Mouse (Mus musculus): ENCODE measurements at regions not wholly inside any gene's neighbourhood (a gene's known extent, or its start where the extent isn't known, plus 50 kb on each side); places are given as distances from the start of the nearest gene placed in this dataset.

DNA sequence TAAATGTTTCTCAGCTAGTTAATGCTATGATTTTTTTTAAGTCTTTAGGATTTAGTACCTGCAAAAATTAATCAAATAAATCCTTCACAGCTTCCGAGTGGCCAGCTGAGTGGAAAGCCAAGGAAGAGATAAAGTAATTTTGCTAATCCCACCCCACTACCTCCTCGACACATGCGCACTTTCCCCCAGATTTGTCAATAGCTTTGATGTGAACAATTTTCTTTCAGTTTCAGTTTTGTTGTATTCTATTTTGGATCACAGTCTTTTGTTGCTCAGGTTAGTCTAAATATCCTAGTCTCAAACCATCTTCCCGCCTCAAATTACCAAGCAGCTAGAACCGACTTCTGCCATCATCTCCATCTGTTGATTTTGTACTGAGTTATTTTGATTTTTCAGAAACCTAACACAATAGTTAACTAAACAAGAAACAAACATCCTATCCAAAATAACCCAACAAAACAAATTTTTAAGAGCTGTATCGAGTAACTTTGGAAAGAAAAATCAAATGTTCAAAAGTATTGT lies 141.4 kb upstream of the Tbx18 start:
- H3K4me2 ChIP-seq (ENCODE audit: low read length): no peak overlapping the region
- WGBS: 85% methylated on average over 6 of the region's 6 CpGs
- H3K27me3 ChIP-seq (ENCODE audit: control insufficient read depth, insufficient read depth, low read depth, low read length): no peaks in the 10 kb centered on the region
- ATAC-seq: no peak
- H3K36me3 ChIP-seq (ENCODE audit: control insufficient read depth, insufficient read depth, low read length): no peaks in the 10 kb centered on the region
- H3K9me3 ChIP-seq (replicated peaks; ENCODE audit: control insufficient read depth, low read length, poor library complexity, severe bottlenecking): no peaks in the 10 kb centered on the region
- H3K4me1 ChIP-seq (ENCODE audit: control insufficient read depth, insufficient read depth, low read length): no peaks in the 10 kb centered on the region
- H3K4me3 ChIP-seq (ENCODE audit: low read depth, low read length): no peak overlapping the region
- H3K27ac ChIP-seq (ENCODE audit: low read length): no peak overlapping the region
- no peak overlapping the region for H3K9ac ChIP-seq (ENCODE audit: low read depth, low read length)

DNA sequence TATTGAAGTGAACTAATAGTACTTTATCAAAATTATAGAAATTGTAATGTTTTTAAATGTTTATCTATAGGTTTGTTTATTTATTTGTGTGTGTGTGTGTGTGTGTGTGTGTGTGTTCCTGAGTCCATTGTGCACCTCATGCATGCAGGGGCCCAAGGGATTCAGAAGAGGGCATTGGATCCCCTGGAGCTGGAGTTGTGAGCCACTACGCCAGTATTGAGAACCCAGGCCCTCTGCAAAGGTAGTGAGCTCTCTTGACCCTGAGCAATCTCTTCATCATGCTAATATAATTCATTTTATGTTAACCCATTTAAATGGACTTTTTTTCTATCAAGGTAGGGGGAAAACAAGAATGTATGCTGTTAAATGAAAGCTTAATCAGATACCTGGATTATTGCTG lies 151.5 kb upstream of the Tbx18 start:
- Histone ChIP-seq H3K4me2 (ENCODE audit: low read length) (no peak overlapping the region), H3K4me1 (ENCODE audit: control insufficient read depth, insufficient read depth, low read length) (no peaks in the 10 kb centered on the region), H3K27ac (ENCODE audit: low read length) (no peak overlapping the region), H3K4me3 (ENCODE audit: low read depth, low read length) (no peak overlapping the region), H3K27me3 (ENCODE audit: control insufficient read depth, insufficient read depth, low read depth, low read length) (no peaks in the 10 kb centered on the region), H3K9ac (ENCODE audit: low read depth, low read length) (no peak overlapping the region), H3K9me3 (replicated peaks; ENCODE audit: control insufficient read depth, low read length, poor library complexity, severe bottlenecking) (no peaks in the 10 kb centered on the region), H3K36me3 (ENCODE audit: control insufficient read depth, insufficient read depth, low read length) (no peaks in the 10 kb centered on the region)
- WGBS: 69% methylated on average over 1 of the region's 1 CpGs
- ATAC-seq: no peak

DNA sequence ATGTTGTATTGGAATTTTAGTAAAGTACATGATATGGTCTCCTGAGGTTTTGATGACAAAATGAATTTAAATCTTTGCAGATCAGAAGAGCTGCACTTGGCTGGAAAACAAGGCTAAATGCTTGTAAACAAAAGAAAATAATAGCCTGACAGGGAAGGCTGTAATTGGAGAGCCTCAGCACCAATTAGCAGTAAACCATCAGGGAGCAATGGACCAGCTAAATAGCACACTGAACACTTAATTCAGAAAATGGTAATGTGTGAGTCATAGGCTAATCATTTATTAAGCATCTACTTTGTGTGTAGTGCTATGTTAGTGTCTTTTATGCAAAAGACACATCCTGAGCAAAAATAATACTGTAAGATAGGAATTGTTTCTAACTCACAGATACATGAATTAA lies 152.0 kb upstream of the Tbx18 start:
- Histone ChIP-seq H3K9me3 (replicated peaks; ENCODE audit: control insufficient read depth, low read length, poor library complexity, severe bottlenecking) (no peaks in the 10 kb centered on the region), H3K27ac (ENCODE audit: low read length) (no peak overlapping the region), H3K4me3 (ENCODE audit: low read depth, low read length) (no peak overlapping the region), H3K27me3 (ENCODE audit: control insufficient read depth, insufficient read depth, low read depth, low read length) (no peaks in the 10 kb centered on the region), H3K9ac (ENCODE audit: low read depth, low read length) (no peak overlapping the region), H3K4me2 (ENCODE audit: low read length) (no peak overlapping the region), H3K36me3 (ENCODE audit: control insufficient read depth, insufficient read depth, low read length) (no peaks in the 10 kb centered on the region), H3K4me1 (ENCODE audit: control insufficient read depth, insufficient read depth, low read length) (no peaks in the 10 kb centered on the region)
- ATAC-seq: no peak

DNA sequence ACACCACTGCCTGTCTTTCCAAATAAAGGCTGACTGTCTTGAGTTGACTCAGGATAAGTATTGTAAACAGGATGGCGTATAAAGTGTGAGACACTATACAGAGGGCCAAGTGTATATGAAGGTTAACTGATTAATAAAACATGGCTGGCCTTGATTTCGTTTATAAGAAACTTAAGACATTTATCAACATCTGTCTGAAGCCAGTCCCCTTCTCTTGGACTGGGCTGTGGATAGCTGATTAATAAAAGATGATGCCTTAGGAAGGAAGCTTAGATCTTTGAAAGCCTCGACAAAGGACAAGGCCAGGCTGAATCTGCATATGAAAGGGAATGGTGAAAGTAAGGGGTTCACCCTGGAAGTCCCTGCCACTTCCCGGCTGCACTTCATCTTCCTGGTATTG lies 163.0 kb upstream of the Tbx18 start:
- H3K27me3 ChIP-seq (ENCODE audit: control insufficient read depth, insufficient read depth, low read depth, low read length): no peaks in the 10 kb centered on the region
- H3K9ac ChIP-seq (ENCODE audit: low read depth, low read length): no peak overlapping the region
- WGBS: 14% methylated on average over 4 of the region's 4 CpGs
- no peaks in the 10 kb centered on the region for H3K9me3 ChIP-seq (replicated peaks; ENCODE audit: control insufficient read depth, low read length, poor library complexity, severe bottlenecking)
- H3K36me3 ChIP-seq (ENCODE audit: control insufficient read depth, insufficient read depth, low read length): no peaks in the 10 kb centered on the region
- no peak overlapping the region for H3K27ac ChIP-seq (ENCODE audit: low read length)
- H3K4me3 ChIP-seq (ENCODE audit: low read depth, low read length): no peak overlapping the region
- H3K4me1 ChIP-seq (ENCODE audit: control insufficient read depth, insufficient read depth, low read length): no peaks in the 10 kb centered on the region; the same call in 1 of the 2 replicates
- H3K4me2 ChIP-seq (ENCODE audit: low read length): no peak overlapping the region
- peak; percentile 76; the same call in 1 of the 2 replicates for ATAC-seq

DNA sequence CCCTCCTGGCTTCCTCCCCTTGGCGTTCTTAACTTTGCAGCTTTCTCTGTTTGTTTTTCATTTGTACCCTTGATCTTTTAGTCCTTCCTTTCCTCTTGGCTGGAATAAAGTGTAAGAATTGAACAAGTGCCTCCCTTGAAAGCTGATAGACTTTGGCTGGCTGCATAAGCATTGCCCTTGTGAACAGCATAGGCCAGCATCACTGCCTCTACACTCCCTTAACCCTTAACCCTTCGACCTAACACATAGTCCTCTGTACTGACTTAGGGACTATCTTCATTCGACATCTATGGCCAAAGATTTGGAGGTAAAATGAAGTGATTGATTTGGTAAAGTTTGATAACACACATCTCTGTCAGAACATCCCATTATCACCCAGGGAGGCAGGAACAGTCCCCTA lies 163.5 kb upstream of the Tbx18 start:
- Histone ChIP-seq H3K4me2 (ENCODE audit: low read length) (no peak overlapping the region), H3K9me3 (replicated peaks; ENCODE audit: control insufficient read depth, low read length, poor library complexity, severe bottlenecking) (no peaks in the 10 kb centered on the region), H3K27ac (ENCODE audit: low read length) (no peak overlapping the region), H3K4me3 (ENCODE audit: low read depth, low read length) (no peak overlapping the region), H3K9ac (ENCODE audit: low read depth, low read length) (no peak overlapping the region), H3K27me3 (ENCODE audit: control insufficient read depth, insufficient read depth, low read depth, low read length) (no peaks in the 10 kb centered on the region), H3K36me3 (ENCODE audit: control insufficient read depth, insufficient read depth, low read length) (no peaks in the 10 kb centered on the region), H3K4me1 (ENCODE audit: control insufficient read depth, insufficient read depth, low read length) (no peaks in the 10 kb centered on the region; the same call in 1 of the 2 replicates)
- WGBS: 38% methylated on average over 3 of the region's 3 CpGs
- ATAC-seq: no peak

DNA sequence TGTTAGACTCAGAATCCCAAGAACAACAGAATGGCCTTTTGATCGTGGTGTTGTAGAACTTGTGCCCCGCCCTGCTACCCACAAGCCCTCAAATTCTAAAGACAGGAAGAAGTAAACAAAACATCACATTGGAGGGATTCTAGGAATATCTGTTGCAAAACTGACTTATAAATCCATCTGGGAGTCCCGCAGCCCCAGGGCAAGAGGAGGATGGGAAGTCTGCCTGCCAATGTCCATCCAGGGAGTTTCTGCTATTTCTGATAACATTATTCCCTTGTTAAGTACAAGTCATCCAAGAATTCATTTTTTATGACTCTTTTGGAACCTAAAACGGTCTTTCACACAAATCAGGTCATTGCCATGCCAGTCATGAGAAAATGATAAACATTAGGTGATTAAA lies 164.5 kb upstream of the Tbx18 start:
- H3K4me2 ChIP-seq (ENCODE audit: low read length): no peak overlapping the region
- 83% methylated on average over 4 of the region's 4 CpGs for WGBS
- no peak overlapping the region for H3K27ac ChIP-seq (ENCODE audit: low read length)
- H3K4me1 ChIP-seq (ENCODE audit: control insufficient read depth, insufficient read depth, low read length): no peaks in the 10 kb centered on the region; the same call in 1 of the 2 replicates
- no peaks in the 10 kb centered on the region for H3K9me3 ChIP-seq (replicated peaks; ENCODE audit: control insufficient read depth, low read length, poor library complexity, severe bottlenecking)
- no peak overlapping the region for H3K9ac ChIP-seq (ENCODE audit: low read depth, low read length)
- H3K36me3 ChIP-seq (ENCODE audit: control insufficient read depth, insufficient read depth, low read length): no peaks in the 10 kb centered on the region
- no peak for ATAC-seq
- H3K4me3 ChIP-seq (ENCODE audit: low read depth, low read length): no peak overlapping the region
- H3K27me3 ChIP-seq (ENCODE audit: control insufficient read depth, insufficient read depth, low read depth, low read length): no peaks in the 10 kb centered on the region

DNA sequence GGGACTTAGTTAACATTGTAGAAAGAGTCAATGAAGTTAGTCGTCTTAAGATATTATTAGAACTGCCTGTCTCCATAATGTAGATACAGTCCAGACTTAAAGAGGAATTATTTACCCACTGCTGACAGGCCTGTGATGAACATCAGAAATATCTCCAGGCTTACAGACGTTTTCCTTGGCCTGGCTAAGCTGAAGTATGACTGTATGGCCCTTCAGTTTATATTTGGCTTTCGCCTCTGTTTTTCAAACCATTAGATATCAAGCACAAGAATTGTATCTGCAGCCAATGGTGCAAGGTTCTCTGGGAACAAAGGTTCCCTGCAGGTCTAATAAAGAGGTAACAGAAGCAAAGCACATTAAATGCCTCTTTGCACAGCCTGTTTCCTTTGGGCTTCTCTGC lies 166.3 kb upstream of the Tbx18 start:
- WGBS: 65% methylated on average over 3 of the region's 3 CpGs
- Histone ChIP-seq H3K4me1 (ENCODE audit: control insufficient read depth, insufficient read depth, low read length) (no peaks in the 10 kb centered on the region; the same call in 1 of the 2 replicates), H3K4me3 (ENCODE audit: low read depth, low read length) (no peak overlapping the region), H3K27ac (ENCODE audit: low read length) (no peak overlapping the region), H3K9me3 (replicated peaks; ENCODE audit: control insufficient read depth, low read length, poor library complexity, severe bottlenecking) (no peaks in the 10 kb centered on the region), H3K36me3 (ENCODE audit: control insufficient read depth, insufficient read depth, low read length) (no peaks in the 10 kb centered on the region), H3K9ac (ENCODE audit: low read depth, low read length) (no peak overlapping the region), H3K27me3 (ENCODE audit: control insufficient read depth, insufficient read depth, low read depth, low read length) (no peaks in the 10 kb centered on the region), H3K4me2 (ENCODE audit: low read length) (no peak overlapping the region)
- ATAC-seq: no peak

DNA sequence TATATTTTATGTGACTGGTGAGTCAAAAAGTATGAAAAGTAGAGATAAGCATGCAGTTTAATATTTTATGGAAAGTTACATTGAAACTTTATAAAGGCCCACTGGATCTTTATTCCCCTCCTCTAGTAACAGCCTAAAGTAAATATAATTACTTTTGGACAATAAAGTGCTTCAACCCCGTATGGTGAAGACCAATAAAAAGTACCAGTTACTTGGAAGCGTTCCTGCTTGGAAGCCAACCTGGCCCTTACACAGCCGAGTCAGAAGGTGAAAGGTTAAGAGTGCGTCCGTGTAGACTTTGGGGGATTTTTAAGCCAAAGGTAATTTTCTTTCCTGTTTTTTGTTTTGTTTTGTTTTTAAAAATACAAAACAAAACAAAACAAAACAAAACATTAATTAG lies 168.3 kb upstream of the Tbx18 start:
- no peak overlapping the region for H3K4me3 ChIP-seq (ENCODE audit: low read depth, low read length)
- 78% methylated on average over 5 of the region's 5 CpGs for WGBS

DNA sequence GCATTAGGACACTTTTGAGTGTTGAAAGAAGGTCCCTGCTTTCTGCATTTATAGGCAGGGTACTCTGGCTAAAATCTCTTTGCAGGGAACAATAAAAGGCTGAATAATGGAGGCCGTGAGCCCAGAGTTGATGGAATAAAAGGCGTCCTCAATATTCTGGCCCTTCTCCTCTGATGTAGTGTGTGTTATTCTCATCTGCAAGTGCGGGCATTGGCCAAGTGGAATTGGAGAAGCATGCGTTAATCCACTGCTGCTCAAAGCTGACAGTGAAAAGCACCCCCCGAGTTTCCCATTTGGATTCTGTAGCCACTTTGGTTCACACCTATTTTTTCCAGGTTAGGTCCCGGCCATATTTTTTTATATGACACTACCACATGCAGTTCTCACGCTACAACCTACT lies 168.7 kb upstream of the Tbx18 start:
- H3K4me1 ChIP-seq (ENCODE audit: control insufficient read depth, insufficient read depth, low read length): no peaks in the 10 kb centered on the region; the same call in 1 of the 2 replicates
- H3K4me2 ChIP-seq (ENCODE audit: low read length): no peak overlapping the region
- H3K36me3 ChIP-seq (ENCODE audit: control insufficient read depth, insufficient read depth, low read length): no peaks in the 10 kb centered on the region
- no peak overlapping the region for H3K4me3 ChIP-seq (ENCODE audit: low read depth, low read length)
- WGBS: 62% methylated on average over 7 of the region's 7 CpGs
- no peak for ATAC-seq
- no peaks in the 10 kb centered on the region for H3K27me3 ChIP-seq (ENCODE audit: control insufficient read depth, insufficient read depth, low read depth, low read length)
- no peaks in the 10 kb centered on the region for H3K9me3 ChIP-seq (replicated peaks; ENCODE audit: control insufficient read depth, low read length, poor library complexity, severe bottlenecking)
- no peak overlapping the region for H3K9ac ChIP-seq (ENCODE audit: low read depth, low read length)
- no peak overlapping the region for H3K27ac ChIP-seq (ENCODE audit: low read length)

More for the DNA sequence above, 168.3 kb upstream of the Tbx18 start:
- Histone ChIP-seq H3K9me3 (replicated peaks; ENCODE audit: control insufficient read depth, low read length, poor library complexity, severe bottlenecking) (no peaks in the 10 kb centered on the region), H3K27me3 (ENCODE audit: control insufficient read depth, insufficient read depth, low read depth, low read length) (no peaks in the 10 kb centered on the region), H3K4me2 (ENCODE audit: low read length) (no peak overlapping the region), H3K27ac (ENCODE audit: low read length) (no peak overlapping the region), H3K36me3 (ENCODE audit: control insufficient read depth, insufficient read depth, low read length) (no peaks in the 10 kb centered on the region), H3K9ac (ENCODE audit: low read depth, low read length) (no peak overlapping the region), H3K4me1 (ENCODE audit: control insufficient read depth, insufficient read depth, low read length) (no peaks in the 10 kb centered on the region; the same call in 1 of the 2 replicates)
- no peak for ATAC-seq
